Mouse (Mus musculus) kidney, postnatal 25 days (tissue): Measurements from ENCODE around the gene Cebpb.

Experiments
- DNase-seq, 2 experiments: peaks; one replicate each; pipeline ENCODE4 v3.0.0; 2021; ENCODE audit warnings: mixed read lengths in 2 of 2

The Cebpb gene

GRCm38 (mm10) chr2:167688498-167689451 is at the start of gene Cebpb:
Gene Cebpb, plus strand, starts transcription at chr2:167688915.
- DNase-seq = peak; percentile 84 to 93

GRCm38 (mm10) chr2:167640279-167640678 is 48.4 kb upstream of the Cebpb start:
- peak in 1 of 2 experiments; percentile 67 for DNase-seq

DNA sequence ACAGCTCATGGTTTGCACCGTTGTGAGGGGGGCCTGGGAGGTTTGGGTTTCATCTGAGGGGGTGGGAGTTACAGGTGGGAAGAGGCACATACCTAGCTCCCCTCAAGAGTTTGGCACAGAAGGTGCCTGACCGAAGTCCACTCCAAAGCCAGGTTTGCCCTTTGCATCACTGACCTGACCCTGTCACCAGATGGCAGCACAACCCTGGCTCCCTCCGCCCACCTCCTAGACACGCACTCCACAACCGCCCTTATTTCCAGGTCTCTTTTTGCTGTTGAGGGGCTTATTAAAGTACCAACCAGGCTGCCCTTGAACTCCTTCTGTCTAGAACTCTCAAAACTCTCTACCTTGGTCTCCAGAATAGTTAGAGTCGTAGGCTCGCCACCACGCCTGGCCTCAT is 47.4 kb upstream of the Cebpb start:
- peak; percentile 83 to 86 for DNase-seq

DNA sequence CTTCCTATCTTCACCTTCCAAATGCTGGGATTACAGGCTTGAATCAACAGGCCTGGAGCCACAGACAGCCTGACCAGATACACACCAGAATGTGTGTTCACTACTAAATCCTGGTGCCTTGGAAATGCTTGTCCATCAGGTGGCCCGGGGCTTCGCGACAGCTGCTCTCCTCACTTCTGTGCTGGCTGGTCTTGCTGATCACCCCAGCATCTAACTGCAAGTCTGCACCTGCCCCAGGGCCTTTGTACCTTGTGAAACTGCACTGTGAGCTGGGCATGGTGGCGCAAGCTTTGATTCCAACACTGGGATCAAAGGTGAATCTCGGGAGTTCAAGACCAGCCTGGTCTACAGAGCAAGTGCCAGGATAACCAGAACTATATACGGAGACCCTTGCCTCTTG is 46.6 kb upstream of the Cebpb start:
- peak in 1 of 2 experiments; percentile 71 for DNase-seq

- DNase-seq = peak in 1 of 2 experiments; percentile 68
These were observed 45.2 kb upstream of the Cebpb start for GRCm38 (mm10) chr2:167643356-167644052.

DNA sequence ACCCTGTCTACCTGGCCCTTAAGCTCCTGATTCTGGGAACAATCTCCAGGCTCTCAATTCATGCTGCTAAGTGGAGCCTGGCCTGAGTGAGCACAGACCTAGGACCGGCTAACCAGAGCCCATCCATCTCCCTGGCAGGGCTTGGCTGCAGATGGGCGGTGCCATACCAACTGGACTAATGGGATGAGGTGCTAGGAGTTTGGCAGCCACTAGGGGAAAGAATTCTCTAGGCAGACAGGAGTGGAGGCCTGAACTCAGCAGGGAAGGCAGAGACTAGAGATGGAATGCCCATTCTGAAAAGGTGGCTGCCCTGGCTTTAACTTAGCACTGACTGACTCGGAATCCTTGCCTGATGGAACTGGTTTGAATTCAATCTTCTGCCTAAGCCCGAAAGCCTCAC is 42.3 kb upstream of the Cebpb start:
- DNase-seq = no peak

- DNase-seq = no peak
These were observed 39.3 kb upstream of the Cebpb start for GRCm38 (mm10) chr2:167649290-167650032.

- no peak for DNase-seq
These were observed 37.1 kb upstream of the Cebpb start for GRCm38 (mm10) chr2:167651622-167652021.

DNA sequence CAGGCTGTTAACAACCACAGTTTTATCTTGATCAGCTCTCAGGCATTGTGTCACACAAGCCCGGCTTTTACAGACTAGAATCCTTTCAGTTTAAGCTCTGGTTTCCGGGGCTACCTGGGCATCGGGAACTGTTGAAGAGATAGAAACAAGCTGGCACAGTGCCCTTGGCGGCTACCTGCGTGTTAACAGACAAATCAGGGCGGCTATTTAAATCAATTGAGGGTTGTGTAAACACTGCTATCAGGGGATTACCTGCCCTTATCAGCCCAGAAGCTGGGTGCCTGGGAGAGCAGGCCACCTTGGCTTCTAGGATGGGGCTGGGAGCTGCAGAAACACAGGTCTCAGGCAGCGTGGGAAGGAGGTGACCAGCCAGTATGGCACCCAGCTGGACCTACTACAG is 36.0 kb upstream of the Cebpb start:
- DNase-seq = peak in 1 of 2 experiments; percentile 36

DNA sequence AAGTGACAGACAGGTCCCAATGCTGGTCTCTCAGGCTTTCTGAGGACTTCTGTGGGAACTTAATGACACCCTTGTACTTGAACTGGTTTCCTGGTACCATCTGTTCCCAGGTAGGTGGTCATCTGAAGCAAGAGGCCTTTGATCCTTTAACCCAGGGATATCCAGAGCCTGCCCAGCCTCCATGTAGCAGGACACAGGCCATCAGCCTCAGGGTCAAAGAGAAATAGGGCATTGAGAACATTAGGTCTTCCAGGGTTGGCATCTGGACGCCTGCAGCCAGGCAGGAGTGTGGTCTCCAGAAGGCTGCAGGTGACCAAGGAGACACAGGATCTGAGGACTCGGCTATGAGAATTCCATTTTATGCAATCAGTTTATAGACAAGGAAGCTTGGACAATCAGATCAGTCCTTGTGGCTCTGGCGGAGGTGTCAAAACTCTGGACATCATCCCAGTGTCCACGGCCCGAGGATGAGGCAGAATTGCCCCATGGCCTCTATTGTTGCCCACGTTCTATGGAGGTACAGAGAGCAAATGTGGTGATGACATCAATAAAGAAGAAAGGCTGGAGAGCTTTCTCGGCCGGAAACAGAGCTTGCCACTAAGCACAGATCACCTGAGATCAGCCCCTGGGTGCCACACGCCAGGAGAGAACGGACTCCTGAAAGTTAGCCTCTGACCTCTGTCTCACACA is 33.7 kb upstream of the Cebpb start:
- peak in 1 of 2 experiments; percentile 77 for DNase-seq

GRCm38 (mm10) chr2:167656629-167657478 is 31.9 kb upstream of the Cebpb start:
- DNase-seq = peak in 1 of 2 experiments; percentile 78

DNA sequence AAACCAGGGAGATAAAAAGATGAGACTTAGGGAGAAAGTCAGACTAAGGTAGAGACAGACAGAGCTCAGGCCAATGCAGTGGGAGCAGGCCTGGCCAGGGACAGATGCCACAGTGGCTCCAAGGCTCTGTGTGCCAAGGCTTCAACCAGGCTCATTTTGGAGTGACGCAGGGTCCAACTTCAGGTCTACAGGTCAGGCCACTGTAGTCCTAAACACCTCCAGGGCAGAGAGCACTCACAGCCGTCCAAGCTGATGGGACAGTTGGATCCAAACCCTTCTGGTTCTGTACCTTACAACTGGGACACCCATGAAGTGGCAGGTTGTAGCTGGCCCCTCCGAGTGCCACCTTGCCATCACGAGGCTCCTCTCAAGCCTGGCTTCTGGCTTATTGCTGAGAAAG is 30.7 kb upstream of the Cebpb start:
- peak in 1 of 2 experiments; percentile 70 for DNase-seq

- DNase-seq = peak in 1 of 2 experiments; percentile 57
These were observed 30.0 kb upstream of the Cebpb start for GRCm38 (mm10) chr2:167658712-167659111.

DNA sequence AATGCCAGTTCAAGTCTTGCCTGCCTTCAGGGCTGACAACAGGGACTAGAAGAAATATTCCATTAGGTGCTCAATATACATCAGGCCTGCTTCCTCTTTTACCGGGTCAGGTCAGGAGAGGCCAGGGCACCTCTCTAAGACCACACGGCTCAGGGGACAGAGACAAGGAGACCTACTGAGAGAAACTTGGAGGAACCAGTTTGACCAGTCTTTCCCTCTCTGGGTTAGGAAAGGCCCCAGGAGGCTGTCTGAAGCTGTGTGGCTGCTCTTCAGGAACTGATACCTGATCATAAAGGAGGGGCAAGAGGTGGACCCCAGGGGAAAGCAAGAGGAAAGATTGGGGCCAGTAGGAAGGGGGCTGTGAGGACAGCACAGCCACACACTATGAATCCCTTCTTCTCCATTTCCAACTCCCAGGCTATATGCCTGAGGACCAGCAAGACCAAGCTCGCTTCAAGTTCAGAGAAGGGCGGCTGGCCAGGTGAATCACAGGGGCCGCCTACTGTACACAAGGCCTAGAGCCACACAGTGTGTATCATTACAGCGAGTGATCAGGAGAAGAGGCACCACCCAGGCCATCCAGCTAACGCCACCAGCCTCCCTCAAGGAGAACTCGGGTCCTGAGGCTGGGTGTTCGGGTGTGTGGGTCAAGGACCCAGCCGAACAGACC is 29.4 kb upstream of the Cebpb start:
- peak in 1 of 2 experiments; percentile 57 for DNase-seq

- peak; percentile 95 to 96 for DNase-seq
These were observed 28.7 kb upstream of the Cebpb start for GRCm38 (mm10) chr2:167659847-167660610.

DNA sequence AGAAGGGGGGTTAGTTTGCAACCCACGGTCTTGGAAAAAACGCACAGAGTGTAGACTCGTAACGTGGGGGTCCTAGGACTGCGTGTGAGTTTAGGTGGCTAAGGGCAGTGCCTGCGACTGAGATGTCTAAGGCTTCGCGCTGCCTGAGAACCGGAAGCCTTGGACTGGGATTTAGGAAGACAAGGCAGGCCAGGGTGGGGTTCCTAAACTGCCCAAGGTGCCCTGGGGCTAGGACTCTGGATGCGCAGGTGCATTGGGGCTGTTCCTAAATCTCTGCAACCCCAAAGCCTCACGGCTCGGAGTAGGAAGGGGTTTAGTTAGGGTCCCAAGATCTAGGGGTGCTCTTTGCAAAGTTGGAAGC is 28.1 kb upstream of the Cebpb start:
- no peak for DNase-seq

- peak; percentile 97 to 99 for DNase-seq
These were observed 27.2 kb upstream of the Cebpb start, which contains the start of gene Gm20431 for GRCm38 (mm10) chr2:167661270-167662203. Gene Gm20431, minus strand, starts transcription at chr2:167661496.

DNA sequence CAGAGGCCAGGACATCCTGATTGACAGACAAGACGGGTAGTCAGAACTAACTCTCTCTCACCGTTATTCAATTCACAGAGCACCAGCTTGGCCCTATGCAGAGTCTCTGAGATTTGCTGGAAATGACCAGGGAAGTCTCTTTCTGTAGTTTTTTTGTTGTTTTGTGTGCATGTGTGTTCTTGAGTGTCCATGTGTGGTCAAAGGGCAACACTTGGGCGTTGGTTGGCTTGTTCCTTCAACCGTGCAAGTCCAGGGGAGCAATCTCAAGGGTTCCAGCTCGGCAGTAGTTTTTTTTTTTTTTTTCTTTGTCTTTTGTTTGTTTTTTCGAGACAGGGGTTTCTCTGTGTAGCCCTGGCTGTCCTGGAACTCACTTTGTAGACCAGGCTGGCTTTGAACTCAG is 26.0 kb upstream of the Cebpb start:
- peak; percentile 58 to 81 for DNase-seq
